Mouse (Mus musculus): ENCODE results near the gene Zfp428. TPM values are rescaled to one million over a fixed set of nuclear protein-coding genes. Genes with fewer than 3 reads are reported as not detected.

The Zfp428 gene
- total and polyA plus RNA-seq, 3 experiments, result 11.1 to 20.4 (median 15.1) TPM

- no peak for DNase-seq (ENCODE audit: extremely low read depth)
- no peaks in the 10 kb centered on the region for H3K36me3 ChIP-seq (replicated peaks in 1 of 2; ENCODE audit: control insufficient read depth in 1 of 2, insufficient read depth in 1 of 2, low read length in 1 of 2)
- dilution Hi-C loops (cut with MboI; ENCODE audit: extremely low pct_ligation_motif_present, extremely low pct_unique_long_range_greater_than_20kb, low sequenced_read_pairs), result no loop called here
- no peak overlapping the region for H3K4me3 ChIP-seq (replicated peaks in 1 of 3; ENCODE audit: low read depth in 2 of 3, low read length in 2 of 3, poor library complexity in 1 of 3)
- in situ Hi-C loops (cut with MboI; ENCODE audit: low pct_ligation_motif_present, low pct_unique_long_range_greater_than_20kb, low sequenced_read_pairs), result no loop called here
- H3K27me3 ChIP-seq (replicated peaks), result peaks cover 81% of the 10 kb centered on the region
- peaks cover 19% of the 10 kb centered on the region for H3K9me3 ChIP-seq (replicated peaks; ENCODE audit: low read length)
- H3K4me1 ChIP-seq (ENCODE audit: control insufficient read depth in 1 of 2, insufficient read depth in 2 of 2), result peaks cover 7 to 9% of the 10 kb centered on the region in 2 experiments
- H3K4me2 ChIP-seq (ENCODE audit: insufficient read depth, low read depth, poor library complexity, severe bottlenecking), result no peak overlapping the region
- no peaks in the 10 kb centered on the region for H3K79me2 ChIP-seq (replicated peaks; ENCODE audit: control insufficient read depth, extremely low read depth, insufficient read depth, poor library complexity, severe bottlenecking)
- TF ChIP-seq SIN3A (IDR thresholded peaks at IDR 0.05; ENCODE audit: low read length), result no peak
- no peak for TF ChIP-seq CHD2 (IDR thresholded peaks at IDR 0.05; ENCODE audit: low read length)
- no peak for TF ChIP-seq JUND (conservative IDR thresholded peaks at IDR 0.05; ENCODE audit: low read depth, low read length)
- TF ChIP-seq UBTF (IDR thresholded peaks at IDR 0.05; ENCODE audit: low read depth, low read length), result no peak
- TF ChIP-seq MYC (IDR thresholded peaks at IDR 0.05; ENCODE audit: low read depth, low read length), result no peak
- no peak for TF ChIP-seq IRF4 (IDR thresholded peaks at IDR 0.05; ENCODE audit: low read depth, low read length)
- no peak for TF ChIP-seq E2F4 (IDR thresholded peaks at IDR 0.05; ENCODE audit: insufficient replicate concordance, low read depth, low read length)
- no peak for TF ChIP-seq ETS1 (conservative IDR thresholded peaks at IDR 0.05; ENCODE audit: low read depth, low read length)
- TF ChIP-seq ZKSCAN1 (IDR thresholded peaks at IDR 0.05; ENCODE audit: borderline replicate concordance, low read depth, low read length), result no peak
- TF ChIP-seq TBP (conservative IDR thresholded peaks at IDR 0.05; ENCODE audit: low read depth, low read length), result no peak
- no peak for TF ChIP-seq GABPA (IDR thresholded peaks at IDR 0.05; ENCODE audit: insufficient replicate concordance, low read depth, low read length)
- no peak for TF ChIP-seq CTCF (conservative IDR thresholded peaks at IDR 0.05 in 1 of 2, IDR thresholded peaks at IDR 0.05 in 1 of 2; ENCODE audit: low read depth in 2 of 2, low read length in 2 of 2)
- no peak for TF ChIP-seq USF2 (conservative IDR thresholded peaks at IDR 0.05; ENCODE audit: low read depth, low read length)
- TF ChIP-seq MAX (IDR thresholded peaks at IDR 0.05; ENCODE audit: low read length), result no peak
- TF ChIP-seq POLR2AphosphoS2 (IDR thresholded peaks at IDR 0.05; ENCODE audit: low read depth, low read length), result no peak
- H3K27ac ChIP-seq (ENCODE audit: insufficient read depth, low read depth), result no peak overlapping the region
- no peak overlapping the region for H3K9ac ChIP-seq (ENCODE audit: insufficient read depth, low read depth)
These were observed 25.8 kb upstream of the Zfp428 start for GRCm38 (mm10) chr7:24480986-24481473.

- TF ChIP-seq KAT2A (IDR thresholded peaks at IDR 0.05; ENCODE audit: insufficient replicate concordance, low read length) (no peak), NRF1 (IDR thresholded peaks at IDR 0.05; ENCODE audit: low read depth, low read length) (peak; percentile 29; the same call in 1 of the 2 replicates), MXI1 (IDR thresholded peaks at IDR 0.05; ENCODE audit: low read depth, low read length) (no peak), NELFE (IDR thresholded peaks at IDR 0.05; ENCODE audit: low read depth, low read length) (no peak), RAD21 (IDR thresholded peaks at IDR 0.05; ENCODE audit: low read depth, low read length) (no peak), MAFK (IDR thresholded peaks at IDR 0.05; ENCODE audit: insufficient replicate concordance, low read length) (no peak), RCOR1 (conservative IDR thresholded peaks at IDR 0.05; ENCODE audit: low read depth, low read length) (no peak), USF2 (conservative IDR thresholded peaks at IDR 0.05; ENCODE audit: low read depth, low read length) (no peak), ELF1 (IDR thresholded peaks at IDR 0.05; ENCODE audit: low read depth, low read length) (0 out of 2 replicates have a peak, but pooled peaks have one; percentile 17)
- Histone ChIP-seq H3K4me1 (ENCODE audit: control insufficient read depth in 1 of 2, insufficient read depth in 2 of 2) (peaks cover 7 to 12% of the 10 kb centered on the region in 2 experiments), H3K4me3 (replicated peaks in 1 of 3; ENCODE audit: low read depth in 2 of 3, low read length in 2 of 3, poor library complexity in 1 of 3) (peak within 1 kb of the TSS; percentile 13 to 58 (median 19)), H3K27ac (ENCODE audit: insufficient read depth, low read depth) (no peak within 1 kb of the TSS), H3K9me3 (replicated peaks; ENCODE audit: low read length) (peaks cover 19% of the 10 kb centered on the region), H3K36me3 (replicated peaks in 1 of 2; ENCODE audit: control insufficient read depth in 1 of 2, insufficient read depth in 1 of 2, low read length in 1 of 2) (no peaks in the 10 kb centered on the region), H3K9ac (ENCODE audit: insufficient read depth, low read depth) (peak within 1 kb of the TSS; percentile 21; the same call in 1 of the 2 replicates), H3K27me3 (replicated peaks) (peaks cover 83% of the 10 kb centered on the region), H3K4me2 (ENCODE audit: insufficient read depth, low read depth, poor library complexity, severe bottlenecking) (peak within 1 kb of the TSS; percentile 89), H3K79me2 (replicated peaks; ENCODE audit: control insufficient read depth, extremely low read depth, insufficient read depth, poor library complexity, severe bottlenecking) (no peaks in the 10 kb centered on the region)
- DNase-seq (ENCODE audit: extremely low read depth), result peak; percentile 48
- dilution Hi-C loops (cut with MboI; ENCODE audit: extremely low pct_ligation_motif_present, extremely low pct_unique_long_range_greater_than_20kb, low sequenced_read_pairs) (no loop called here), in situ Hi-C loops (cut with MboI; ENCODE audit: low pct_ligation_motif_present, low pct_unique_long_range_greater_than_20kb, low sequenced_read_pairs) (no loop called here)
These were observed 25.2 kb upstream of the Zfp428 start, which contains the start of gene Cadm4 for GRCm38 (mm10) chr7:24481474-24482207. TSS of gene Cadm4 (plus strand) at chr7:24482023.
